Mouse (Mus musculus) heart, adult 8-10 months (tissue): ENCODE measurements around the gene Idh3a. TPM values are rescaled to one million over a fixed set of nuclear protein-coding genes. Genes with fewer than 3 reads are reported as not detected.
"Not testable (repeated sequence)": the region's sequence is repeated elsewhere in the genome, so short reads cannot be mapped to it uniquely, and the experiment has no call there.

ENCODE experiments used
- DNase-seq: peaks from one replicate; pipeline ENCODE4 v3.0.0; 2022; ENCODE audit warnings: low spot score
- total RNA-seq, 4 experiments: library from RNA; stranded (reverse); gene quantifications; 2 replicates each; pipeline ENCODE4 v1.2.4; 2022

Gene Idh3a
- 100 to 1,000 TPM; 519 to 556 (median 547) TPM for total RNA-seq

DNA sequence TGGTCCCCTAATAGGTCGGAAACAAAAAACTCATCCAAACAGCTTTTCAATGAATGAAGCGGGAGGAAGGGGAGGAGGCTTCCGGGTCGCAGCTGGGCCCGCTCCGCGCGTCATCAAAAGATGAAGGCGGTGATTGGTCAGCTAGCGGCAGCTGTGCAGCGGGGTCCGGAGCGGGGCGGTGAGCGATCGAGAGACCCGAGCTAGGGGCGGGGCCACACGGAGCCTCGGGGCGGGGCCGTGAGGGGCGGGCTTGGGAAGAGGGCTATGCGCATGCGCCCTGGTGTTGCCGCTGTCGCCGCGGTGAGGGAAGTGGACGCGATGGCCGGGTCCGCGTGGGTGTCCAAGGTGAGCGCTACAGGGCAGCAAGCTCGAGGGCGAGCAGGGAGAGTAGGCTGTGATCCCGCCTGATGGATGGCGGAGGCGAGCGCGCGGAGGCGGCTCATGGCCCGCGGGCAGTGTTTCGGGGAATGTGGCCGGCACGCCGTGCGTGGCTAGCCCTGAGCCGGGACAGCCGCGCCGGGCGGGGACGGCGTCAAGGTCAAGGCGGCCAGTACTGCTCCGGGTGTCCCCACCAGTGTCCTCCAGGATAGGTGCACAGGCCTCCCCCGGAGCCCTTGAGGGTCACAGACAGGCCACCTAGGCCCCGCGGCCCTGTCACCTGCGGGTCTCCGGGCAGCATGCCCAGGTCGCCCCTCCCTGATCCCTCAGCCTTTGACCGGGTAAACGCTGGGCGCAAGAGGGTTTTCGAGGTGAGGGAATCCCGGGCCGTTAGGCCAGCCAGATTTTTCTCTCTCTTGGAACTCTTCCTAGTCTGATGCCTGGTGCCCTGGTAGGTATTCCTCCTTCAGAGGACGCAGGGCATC is at the start of gene Idh3a:
TSS of gene Idh3a (plus strand) at position 136 of the 863 bp plus-strand sequence.
- DNase-seq, result peak; percentile 96

DNA sequence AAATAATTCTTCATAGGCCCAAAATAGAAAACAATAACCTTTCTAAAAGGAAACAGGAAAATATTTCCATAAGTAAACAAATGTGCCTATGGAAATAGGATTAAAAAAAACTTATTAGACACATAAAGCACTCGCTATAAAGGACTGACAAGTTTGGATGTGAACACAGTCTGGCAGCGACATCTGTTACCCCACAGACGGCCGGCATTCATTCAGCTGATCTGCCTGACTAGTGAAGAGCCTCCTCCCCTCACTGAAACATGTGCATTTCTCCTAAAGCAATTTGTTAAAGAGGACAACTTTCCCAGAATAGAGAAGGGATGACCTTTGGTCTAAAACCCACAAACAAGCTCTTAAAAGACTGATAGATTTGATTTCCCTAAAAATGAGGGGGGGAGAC is 49.1 kb upstream of the Idh3a start:
- no peak for DNase-seq

DNA sequence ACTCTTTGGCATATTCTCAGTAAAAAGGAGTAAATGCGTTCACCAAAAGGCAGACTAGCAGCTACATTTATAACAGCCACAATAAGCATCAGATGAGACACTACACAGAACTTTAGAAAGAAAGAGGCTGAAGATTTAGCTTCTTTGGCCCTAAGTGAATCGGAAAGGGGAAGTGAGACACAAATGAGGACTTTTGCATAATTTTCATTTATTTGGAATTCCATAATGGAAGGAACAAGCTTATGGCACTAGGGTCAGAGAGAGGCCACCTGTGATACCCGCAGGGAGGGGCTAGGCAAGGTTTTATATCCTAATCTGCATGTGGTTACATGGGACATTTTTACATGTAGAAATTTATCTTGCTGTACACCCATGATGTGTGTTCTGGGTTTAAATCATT is 48.7 kb upstream of the Idh3a start:
- no peak for DNase-seq

DNA sequence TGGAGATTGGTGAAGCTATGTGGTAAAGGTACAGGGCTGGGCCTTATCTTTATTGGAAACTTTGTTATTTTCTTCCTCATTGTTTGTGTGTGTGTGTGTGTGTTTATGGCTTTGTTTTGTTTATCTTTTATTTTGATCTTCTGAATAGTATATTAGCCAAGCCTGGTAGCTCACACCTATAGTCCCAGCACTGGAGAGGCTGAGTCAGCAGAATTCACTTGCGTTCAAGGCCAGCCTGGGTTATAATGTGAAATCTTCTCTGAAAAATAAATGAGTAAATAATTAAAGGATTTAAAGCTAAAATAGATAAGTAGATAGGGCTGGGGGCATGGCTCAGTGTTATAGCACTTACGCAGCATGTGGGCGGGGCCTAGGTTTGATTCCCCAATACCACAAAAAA is 47.9 kb upstream of the Idh3a start:
- no peak for DNase-seq

DNA sequence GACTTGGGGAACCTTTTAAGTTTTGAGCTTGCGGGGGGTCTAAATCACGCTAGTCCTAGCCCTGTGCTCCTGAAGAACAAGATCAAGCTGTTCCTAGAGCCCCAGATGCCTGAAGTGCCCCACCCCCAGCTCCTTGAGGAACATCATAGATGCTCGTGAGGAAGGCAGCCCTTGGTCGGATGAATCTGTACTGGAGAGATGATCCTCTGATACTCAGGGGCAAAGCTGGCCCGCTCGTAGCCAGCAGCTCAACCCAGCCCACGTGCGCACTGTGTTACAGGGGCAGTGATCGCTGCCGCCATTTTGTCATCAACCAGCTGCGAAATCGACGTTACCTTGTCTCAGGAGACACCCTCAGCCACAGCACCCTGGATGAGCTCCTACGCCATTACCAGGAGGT is 47.5 kb upstream of the Idh3a start, which contains the start of gene Sh2d7:
TSS of gene Sh2d7 (plus strand) at position 301 of the 400 bp plus-strand sequence.
- DNase-seq, result no peak

DNA sequence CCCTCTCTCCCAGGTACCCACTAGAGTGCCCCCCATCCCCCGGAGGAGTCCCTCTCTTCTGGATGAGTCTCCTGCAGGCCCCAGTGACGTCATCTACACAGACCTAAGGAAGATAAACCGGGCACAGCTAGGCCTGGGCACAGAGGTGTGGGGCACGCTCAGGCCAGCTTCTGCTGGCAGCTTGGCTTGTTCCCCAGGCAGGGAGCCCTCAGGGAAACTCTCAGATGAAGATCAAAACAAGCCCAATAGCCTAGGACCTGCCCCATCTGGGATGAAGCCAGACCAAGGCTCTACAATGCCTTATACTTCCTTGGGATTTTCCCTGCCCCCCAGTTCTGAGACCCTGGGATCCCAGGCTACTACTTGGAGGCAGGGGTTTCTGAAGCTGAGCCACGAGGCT is 45.3 kb upstream of the Idh3a start:
- DNase-seq, result no peak

DNA sequence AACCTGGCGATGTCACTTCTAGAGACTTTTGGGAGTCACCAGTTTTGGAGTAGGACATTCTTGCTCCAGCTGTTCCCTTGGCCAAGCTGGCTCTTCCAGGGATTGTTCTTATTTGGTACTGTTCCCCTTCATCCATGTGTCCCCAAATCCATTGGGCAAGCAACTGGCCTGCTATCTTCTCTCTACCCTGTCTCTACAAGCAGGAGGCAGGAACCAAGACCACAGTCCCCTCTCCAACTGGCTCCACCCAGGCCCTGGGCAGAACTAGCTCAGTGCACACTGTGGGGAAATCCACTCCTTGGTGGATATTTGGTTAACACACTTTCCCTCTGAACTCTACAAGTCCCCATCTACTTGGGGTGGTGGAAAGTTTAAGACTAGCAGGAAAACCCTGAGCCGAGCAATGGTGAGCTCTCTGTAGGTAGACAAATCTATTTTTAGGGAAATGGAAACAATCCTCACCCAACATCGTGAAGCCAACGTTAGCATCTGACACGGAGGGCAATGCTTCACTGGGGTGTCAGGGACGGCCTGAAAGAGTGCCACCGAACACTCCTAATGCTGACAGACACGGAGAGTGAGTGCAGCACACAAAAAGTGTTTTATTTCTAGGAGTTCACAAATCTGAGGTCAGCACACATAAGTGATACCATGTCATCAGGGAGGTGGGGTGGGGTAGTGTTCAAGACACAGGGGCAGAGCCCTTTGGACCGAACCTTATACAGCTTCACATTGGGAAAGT is 41.8 kb upstream of the Idh3a start:
- DNase-seq, result no peak

DNA sequence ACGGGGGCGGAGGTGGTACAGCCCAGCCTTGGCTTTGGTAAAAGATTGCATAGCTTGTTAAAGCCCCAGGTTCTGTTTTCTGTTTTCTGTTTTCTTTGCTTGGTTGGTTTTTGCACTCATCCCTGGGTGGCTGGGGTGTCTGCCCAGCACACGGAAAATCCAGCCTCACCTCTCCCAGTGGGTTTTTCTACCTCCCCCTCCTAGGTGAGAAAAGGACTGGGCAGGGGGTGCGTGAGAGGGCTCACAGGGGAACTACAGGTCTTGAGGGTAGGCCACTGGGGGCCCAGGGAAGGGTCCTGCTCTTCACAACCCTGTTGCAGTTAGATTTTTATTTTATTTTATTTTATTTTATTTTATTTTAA is 41.2 kb upstream of the Idh3a start:
- DNase-seq, result no peak

DNA sequence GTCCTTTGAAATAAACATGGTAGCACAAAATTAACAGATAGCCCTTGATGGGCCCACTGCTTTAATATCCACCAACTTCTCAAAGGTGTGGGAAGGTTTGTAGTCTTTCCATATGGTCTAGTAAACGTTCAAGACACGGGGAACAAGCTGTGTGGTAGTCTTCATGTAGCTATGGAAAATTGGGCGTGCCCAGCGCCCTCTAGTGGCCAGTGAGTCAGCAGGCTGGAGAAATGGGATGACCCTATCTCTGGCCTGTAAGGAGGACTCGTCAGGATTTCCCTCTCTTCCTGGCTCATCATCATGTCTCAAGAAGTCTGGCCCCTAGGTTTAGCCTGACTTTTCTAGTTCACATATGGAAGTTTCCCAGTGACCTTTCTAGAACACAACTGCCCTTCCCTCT is 38.6 kb upstream of the Idh3a start:
- peak; percentile 17 for DNase-seq

DNA sequence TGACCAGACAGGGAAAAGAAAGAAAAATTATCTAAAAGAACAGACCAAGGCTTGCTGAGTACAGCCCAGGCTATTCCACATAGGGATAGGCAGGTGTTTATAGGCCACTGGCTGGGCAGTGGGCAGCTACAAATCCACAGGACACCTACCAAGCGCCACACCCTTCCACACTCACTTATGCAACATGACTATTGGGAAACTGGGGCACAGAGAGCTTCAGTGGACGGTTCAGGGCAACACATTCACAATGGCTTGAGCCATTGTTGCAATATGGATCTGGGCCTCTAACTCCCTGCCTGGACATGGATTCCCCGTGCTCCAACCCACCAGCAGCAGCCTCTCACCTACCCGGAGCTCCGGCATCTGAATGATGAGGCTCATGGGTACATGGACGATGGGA is 36.7 kb upstream of the Idh3a start:
- DNase-seq, result no peak

DNA sequence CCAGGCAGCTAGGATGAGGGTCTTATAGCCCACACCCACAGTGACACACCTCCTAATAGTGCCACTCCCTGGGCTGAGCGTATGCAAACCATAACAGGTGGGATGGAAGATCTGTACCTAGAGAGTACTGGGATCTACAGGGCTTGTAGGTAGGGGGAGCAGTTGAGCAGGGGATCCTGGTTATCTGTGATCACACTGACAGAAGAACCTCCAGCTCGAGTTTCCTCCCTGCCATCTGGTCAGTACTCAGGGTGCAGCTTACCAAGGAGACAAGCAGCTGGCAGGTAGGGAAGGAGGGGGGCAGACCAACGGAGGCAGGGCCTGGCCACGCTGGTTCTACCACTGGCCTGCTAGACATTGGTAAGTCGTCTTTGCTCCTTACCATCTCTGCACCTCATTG is 33.7 kb upstream of the Idh3a start:
- DNase-seq, result no peak

DNA sequence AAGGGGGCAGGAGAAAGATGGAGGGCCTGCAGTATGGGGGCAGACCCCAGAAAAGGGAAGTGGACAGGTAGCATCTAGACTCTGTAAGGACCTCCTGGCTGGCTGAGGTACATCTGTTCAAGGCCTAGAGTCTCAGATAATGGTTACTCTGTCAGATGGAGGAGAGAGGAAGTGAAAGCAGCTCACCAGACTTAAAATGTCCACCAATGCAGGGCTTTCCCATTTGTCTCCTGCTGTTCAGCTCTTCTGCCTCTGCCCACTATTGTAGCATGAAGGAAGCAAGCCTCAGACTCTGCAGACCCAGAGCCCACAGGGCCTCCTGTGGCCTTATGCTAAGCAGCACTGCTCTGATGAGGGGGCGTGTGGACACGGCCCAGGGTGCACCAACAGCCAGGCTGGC is 31.1 kb upstream of the Idh3a start:
- no peak for DNase-seq

DNA sequence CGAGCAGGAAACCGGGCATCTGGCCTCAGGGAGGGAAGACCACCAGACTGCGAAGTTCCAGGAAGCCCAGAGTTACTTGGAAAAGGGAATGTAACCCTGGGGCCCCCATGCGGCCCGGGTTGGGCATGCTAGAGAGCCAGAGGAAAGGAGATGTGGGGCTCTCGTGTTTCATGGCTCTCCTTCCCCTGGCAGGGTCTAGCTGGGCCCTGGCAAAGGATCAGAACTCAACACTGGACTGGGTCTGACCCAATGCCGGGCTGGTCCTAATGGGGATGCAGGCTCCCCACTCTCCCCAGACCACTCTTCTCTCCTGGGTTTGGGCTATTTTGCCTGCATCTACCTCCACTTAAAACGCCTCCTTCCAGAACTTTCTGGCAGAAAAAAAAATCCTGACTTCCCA is 27.4 kb upstream of the Idh3a start:
- DNase-seq, result no peak

DNA sequence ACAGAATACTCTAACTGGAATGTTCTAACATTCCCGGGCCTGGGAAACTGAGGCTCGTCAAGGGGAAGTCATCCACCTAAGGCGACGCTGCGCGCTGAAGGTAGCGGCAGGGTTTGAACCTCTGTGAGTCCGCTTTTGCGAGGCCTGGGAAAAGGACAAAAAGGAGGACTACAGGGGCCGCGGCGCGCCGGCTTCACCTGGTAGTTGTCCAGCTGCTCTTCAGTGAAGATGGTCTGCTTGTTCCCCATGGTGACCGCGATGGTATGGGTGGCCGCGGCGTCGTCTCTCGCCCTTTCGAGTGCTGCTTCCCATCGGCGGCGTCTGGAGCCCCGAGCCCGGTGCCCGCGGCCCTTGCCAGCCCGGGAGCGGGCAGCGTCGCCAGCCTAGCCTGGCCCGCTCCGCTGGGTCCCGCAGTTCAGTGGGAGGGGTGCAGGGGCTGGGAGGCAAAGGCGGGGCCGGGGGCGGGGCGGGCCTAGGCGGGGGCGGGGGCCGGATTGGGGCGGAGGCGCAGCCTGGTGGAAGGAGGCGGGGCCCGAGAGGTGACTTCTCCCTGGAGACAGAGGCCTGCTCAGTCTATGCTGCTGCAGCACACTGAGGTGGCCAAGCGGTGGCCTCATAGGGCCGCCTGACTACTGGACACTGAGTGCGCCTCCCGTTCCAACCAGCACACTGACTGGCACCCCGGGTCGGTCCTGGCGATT is 26.2 kb upstream of the Idh3a start, which contains the start of gene Cib2:
TSS of gene Cib2 (minus strand) at position 448 of the 701 bp plus-strand sequence.
- DNase-seq, result peak; percentile 72

DNA sequence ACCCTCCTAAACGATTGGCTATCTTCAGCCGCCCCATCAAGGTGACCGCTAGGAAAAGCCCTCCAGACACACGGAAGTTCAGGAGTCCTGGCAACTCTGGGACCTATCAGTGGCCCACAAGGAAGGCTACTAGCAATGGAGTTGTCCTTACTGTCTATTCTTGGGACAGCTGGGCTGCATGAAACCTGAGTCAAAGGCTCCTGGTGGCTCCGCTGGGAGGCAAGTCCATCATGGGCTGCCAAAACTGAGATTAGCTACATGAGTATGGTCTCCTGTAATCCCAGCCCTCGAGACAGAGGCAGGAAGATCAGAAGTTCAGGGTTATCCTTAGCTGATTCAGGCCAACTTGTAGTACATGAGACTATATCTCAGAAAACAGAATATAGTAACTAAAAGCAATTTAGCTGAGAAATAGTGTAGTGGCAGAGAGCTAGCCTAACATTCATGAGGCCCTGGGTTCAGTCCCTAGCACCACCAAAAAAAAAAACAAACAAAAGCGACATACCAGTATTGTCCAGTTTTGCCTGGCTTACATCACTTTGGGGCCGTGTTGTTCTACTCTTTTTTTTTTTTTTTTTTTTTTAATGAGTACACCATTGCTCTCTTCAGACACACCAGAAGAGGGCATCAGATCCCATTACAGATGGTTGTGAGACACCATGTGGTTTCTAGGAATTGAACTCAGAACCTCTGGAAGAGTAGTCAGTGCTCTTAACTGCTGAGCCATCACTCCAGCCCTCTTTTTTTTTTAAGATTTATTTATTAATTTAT is 25.1 kb upstream of the Idh3a start:
- no peak for DNase-seq

DNA sequence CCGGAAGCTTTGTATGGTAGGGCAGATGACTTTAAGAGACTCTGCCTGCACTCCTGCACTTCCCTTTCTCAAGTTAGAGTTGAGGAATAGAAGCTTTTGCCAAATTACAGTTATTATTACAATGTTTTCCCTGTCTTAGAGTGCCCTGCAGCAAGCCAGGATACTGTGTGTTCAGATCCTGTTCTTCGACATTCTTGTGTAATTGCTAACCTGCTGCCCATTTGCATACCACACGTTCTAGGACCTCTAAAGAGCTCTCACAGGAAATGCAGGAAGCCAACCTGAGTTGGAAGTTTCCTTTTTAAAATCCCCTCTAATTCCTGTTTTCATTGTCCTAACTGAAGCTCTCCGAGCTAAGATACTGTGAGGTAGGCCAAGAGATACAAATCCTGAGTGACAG is 19.2 kb upstream of the Idh3a start:
- DNase-seq, result no peak

DNA sequence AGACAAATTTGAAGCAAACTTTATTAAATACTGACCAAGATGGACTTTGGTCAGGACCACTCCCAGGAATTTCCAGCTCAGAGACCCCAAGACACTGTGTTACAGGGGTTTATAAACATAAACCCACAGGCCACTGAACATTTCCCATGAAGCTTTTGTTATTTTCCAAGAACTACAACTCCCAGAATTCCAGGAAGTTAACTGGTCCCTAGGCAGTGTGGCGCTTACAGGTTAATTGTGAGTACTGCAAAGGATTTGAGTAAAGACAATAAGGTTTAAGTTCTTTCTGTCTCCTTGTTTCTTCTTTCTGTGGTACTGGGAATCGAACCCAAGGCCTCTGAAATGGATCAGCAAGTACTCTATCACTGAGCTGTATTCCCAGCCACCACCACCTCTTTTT is 17.4 kb upstream of the Idh3a start:
- DNase-seq, result no peak

DNA sequence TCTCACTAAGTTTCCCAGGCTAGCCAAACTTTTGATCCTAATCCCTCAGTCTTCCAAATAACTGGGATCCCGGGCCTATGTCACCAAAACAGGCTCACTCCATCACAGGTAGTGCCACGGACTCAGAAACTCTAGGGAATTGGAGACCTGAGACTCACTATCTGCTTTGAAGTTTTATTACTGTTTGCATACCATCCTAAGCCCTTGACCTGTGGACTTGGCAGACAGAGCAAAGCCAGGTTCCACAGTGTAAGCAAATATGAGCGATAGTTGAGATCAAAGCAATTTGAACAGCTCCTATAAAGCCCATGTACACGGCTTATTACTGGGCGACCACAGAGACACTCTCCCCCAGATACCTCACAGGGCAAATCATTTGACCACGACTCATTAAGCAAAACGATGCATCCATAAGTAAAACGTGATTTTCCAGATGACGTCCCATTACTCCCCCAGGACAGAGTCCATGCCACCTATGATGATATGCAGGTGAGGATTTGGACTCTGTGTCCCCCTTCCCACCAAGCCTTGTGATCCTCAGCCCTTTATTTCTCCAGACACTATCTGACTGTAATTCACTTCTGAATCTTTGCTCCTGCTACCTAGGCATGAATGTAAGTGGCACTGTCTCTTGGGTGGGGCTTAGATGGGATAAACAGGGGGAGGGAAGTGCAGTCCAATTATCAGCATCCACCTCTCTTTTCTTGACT is 14.8 kb upstream of the Idh3a start:
- DNase-seq, result no peak

DNA sequence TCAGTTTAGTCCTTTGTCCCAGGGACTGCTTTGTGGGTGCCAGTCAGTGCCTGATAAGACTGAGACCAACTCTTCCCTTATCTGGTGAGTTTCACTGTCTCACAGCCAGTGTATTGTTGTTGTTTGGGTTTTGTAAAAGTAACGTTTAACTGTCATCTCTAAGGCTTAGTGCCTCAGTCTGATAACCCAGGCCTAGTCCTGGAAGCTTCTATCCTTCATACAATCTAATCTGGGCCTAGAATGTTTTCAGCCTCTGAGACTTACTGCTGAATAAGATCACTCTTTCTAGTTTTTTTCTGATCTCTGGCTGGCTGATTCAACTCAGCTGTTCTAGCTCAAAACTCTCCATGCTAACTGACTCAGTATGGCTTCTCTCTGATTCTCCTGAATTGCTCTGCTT is 2.4 kb upstream of the Idh3a start:
- DNase-seq, result no peak

DNA sequence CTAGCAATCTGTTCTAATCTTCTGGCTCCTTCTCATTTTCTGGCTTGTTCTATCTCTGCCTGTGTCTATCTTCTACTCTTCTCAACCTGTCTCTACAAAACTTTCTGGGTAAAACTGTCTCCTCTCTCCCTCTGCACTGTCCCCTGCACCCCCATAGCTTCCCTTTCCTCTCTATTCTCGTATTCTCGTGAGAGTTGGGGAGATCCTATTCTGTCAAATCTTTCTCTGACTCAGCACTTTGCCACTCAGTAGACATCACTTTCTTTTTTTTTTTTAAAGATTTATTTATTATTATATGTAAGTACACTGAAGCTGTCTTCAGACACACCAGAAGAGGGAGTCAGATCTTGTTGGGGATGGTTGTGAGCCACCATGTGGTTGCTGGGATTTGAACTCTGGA is 2.0 kb upstream of the Idh3a start:
- not testable (repeated sequence) for DNase-seq

DNA sequence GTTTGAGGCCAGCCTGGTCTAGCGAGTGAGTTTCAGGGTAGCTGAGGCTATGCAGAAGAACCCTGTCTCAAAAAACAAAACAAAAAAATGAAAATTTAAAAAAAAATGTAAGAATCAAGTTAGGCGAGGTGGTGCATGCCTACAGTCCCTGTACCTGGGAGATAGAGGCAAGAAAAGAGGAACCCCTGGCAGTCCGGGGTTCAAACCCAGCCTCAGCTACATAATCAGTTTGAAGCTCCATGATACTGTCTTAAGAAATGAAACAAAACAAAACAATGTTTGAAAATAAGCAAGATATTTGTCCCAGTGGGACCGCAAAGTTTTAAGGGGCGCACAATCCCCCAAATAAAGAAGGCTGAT is 315 bp upstream of the Idh3a start:
- no peak for DNase-seq
